Mouse (Mus musculus): ENCODE results near the gene Olfr69. TPM values are rescaled to one million over a fixed set of nuclear protein-coding genes. Genes with fewer than 3 reads are reported as not detected.
"Not testable (repeated sequence)": the region's sequence is repeated elsewhere in the genome, so short reads cannot be mapped to it uniquely, and the experiment has no call there.

The Olfr69 gene
- polyA plus RNA-seq, 1 experiment: not detected

- not testable (repeated sequence) for H3K27ac ChIP-seq (replicated peaks; ENCODE audit: low read depth, low read length); H3K4me3 ChIP-seq (ENCODE audit: insufficient read depth, low read depth, low read length); H3K4me1 ChIP-seq (ENCODE audit: control insufficient read depth, insufficient read depth, insufficient read length, low read length)
These were observed 6.3 kb upstream of the Olfr69 start for GRCm38 (mm10) chr7:103777652-103778051.

GRCm38 (mm10) chr7:103767687-103768086 lies 3.7 kb downstream of the Olfr69 start:
- not testable (repeated sequence) for H3K4me1 ChIP-seq (ENCODE audit: control insufficient read depth, insufficient read depth, insufficient read length, low read length); H3K4me3 ChIP-seq (ENCODE audit: insufficient read depth, low read depth, low read length)

GRCm38 (mm10) chr7:103762212-103762611 lies 9.2 kb downstream of the Olfr69 start:
- not testable (repeated sequence) for H3K4me1 ChIP-seq (ENCODE audit: control insufficient read depth, insufficient read depth, insufficient read length, low read length); H3K4me3 ChIP-seq (ENCODE audit: insufficient read depth, low read depth, low read length); H3K27ac ChIP-seq (replicated peaks; ENCODE audit: low read depth, low read length)

More at GRCm38 (mm10) chr7:103767687-103768086, 3.7 kb downstream of the Olfr69 start:
- not testable (repeated sequence) for H3K27ac ChIP-seq (replicated peaks; ENCODE audit: low read depth, low read length)

- Histone ChIP-seq H3K4me1 (ENCODE audit: control insufficient read depth, insufficient read depth, insufficient read length, low read length) (no peaks in the 10 kb centered on the region), H3K4me3 (ENCODE audit: insufficient read depth, low read depth, low read length) (no peak within 1 kb of the TSS), H3K27ac (replicated peaks; ENCODE audit: low read depth, low read length) (no peak within 1 kb of the TSS)
These were observed 14.2 kb downstream of the Olfr69 start, which contains the start of gene Olfr630 for GRCm38 (mm10) chr7:103757233-103757632. Gene Olfr630 (minus strand): TSS chr7:103757333.

GRCm38 (mm10) chr7:103744843-103745242 lies 26.6 kb downstream of the Olfr69 start, which contains the start of gene Olfr629:
Gene Olfr629 (minus strand): TSS chr7:103744943.
- Histone ChIP-seq H3K4me1 (ENCODE audit: control insufficient read depth, insufficient read depth, insufficient read length, low read length) (no peaks in the 10 kb centered on the region), H3K4me3 (ENCODE audit: insufficient read depth, low read depth, low read length) (no peak within 1 kb of the TSS), H3K27ac (replicated peaks; ENCODE audit: low read depth, low read length) (no peak within 1 kb of the TSS)

- Histone ChIP-seq H3K4me3 (ENCODE audit: insufficient read depth, low read depth, low read length) (no peak within 1 kb of the TSS), H3K4me1 (ENCODE audit: control insufficient read depth, insufficient read depth, insufficient read length, low read length) (no peaks in the 10 kb centered on the region), H3K27ac (replicated peaks; ENCODE audit: low read depth, low read length) (no peak within 1 kb of the TSS)
These were observed 41.3 kb downstream of the Olfr69 start, which contains the start of gene Olfr628 for GRCm38 (mm10) chr7:103730074-103730473. Gene Olfr628 (plus strand): TSS chr7:103730374.

- not testable (repeated sequence) for H3K4me3 ChIP-seq (ENCODE audit: insufficient read depth, low read depth, low read length); H3K4me1 ChIP-seq (ENCODE audit: control insufficient read depth, insufficient read depth, insufficient read length, low read length); H3K27ac ChIP-seq (replicated peaks; ENCODE audit: low read depth, low read length)
These were observed 55.0 kb downstream of the Olfr69 start for GRCm38 (mm10) chr7:103716398-103716797.

Other genes with a start within 250 kb of the Olfr69 start
- not detected in 2 replicates for gene Olfr612, start 228.9 kb downstream of the Olfr69 start, polyA plus RNA-seq (2012; ENCODE audit: insufficient read depth, insufficient read length, missing spikeins)
- not detected in 2 replicates for gene Olfr613, start 223.5 kb downstream of the Olfr69 start, polyA plus RNA-seq (2012; ENCODE audit: insufficient read depth, insufficient read length, missing spikeins)
- not detected in 2 replicates for gene Olfr615, start 215.5 kb downstream of the Olfr69 start, polyA plus RNA-seq (2012; ENCODE audit: insufficient read depth, insufficient read length, missing spikeins)
- not detected in 2 replicates for gene Olfr616, start 202.5 kb downstream of the Olfr69 start, polyA plus RNA-seq (2012; ENCODE audit: insufficient read depth, insufficient read length, missing spikeins)
- gene Olfr617, start 198.5 kb downstream of the Olfr69 start, polyA plus RNA-seq (2012; ENCODE audit: insufficient read depth, insufficient read length, missing spikeins): not detected in 2 replicates
- not detected in 2 replicates for gene Olfr618, start 181.5 kb downstream of the Olfr69 start, polyA plus RNA-seq (2012; ENCODE audit: insufficient read depth, insufficient read length, missing spikeins)
- not detected in 2 replicates for gene Olfr619, start 171.0 kb downstream of the Olfr69 start, polyA plus RNA-seq (2012; ENCODE audit: insufficient read depth, insufficient read length, missing spikeins)
- not detected in 2 replicates for gene Olfr620, start 159.1 kb downstream of the Olfr69 start, polyA plus RNA-seq (2012; ENCODE audit: insufficient read depth, insufficient read length, missing spikeins)
- not detected in 2 replicates for gene Olfr622, start 128.9 kb downstream of the Olfr69 start, polyA plus RNA-seq (2012; ENCODE audit: insufficient read depth, insufficient read length, missing spikeins)
- not detected in 2 replicates for gene Olfr623, start 107.9 kb downstream of the Olfr69 start, polyA plus RNA-seq (2012; ENCODE audit: insufficient read depth, insufficient read length, missing spikeins)
- not detected in 2 replicates for gene Olfr624, start 100.4 kb downstream of the Olfr69 start, polyA plus RNA-seq (2012; ENCODE audit: insufficient read depth, insufficient read length, missing spikeins)
- gene Olfr625-ps1, start 88.9 kb downstream of the Olfr69 start, polyA plus RNA-seq (2012; ENCODE audit: insufficient read depth, insufficient read length, missing spikeins): not detected in 2 replicates
- not detected in 2 replicates for gene Olfr243, start 56.9 kb downstream of the Olfr69 start, polyA plus RNA-seq (2012; ENCODE audit: insufficient read depth, insufficient read length, missing spikeins)
- not detected in 2 replicates for gene Olfr628, start 41.2 kb downstream of the Olfr69 start, polyA plus RNA-seq (2012; ENCODE audit: insufficient read depth, insufficient read length, missing spikeins)
- gene Olfr629, start 26.7 kb downstream of the Olfr69 start, polyA plus RNA-seq (2012; ENCODE audit: insufficient read depth, insufficient read length, missing spikeins): not detected in 2 replicates
- not detected in 2 replicates for gene Olfr630, start 14.3 kb downstream of the Olfr69 start, polyA plus RNA-seq (2012; ENCODE audit: insufficient read depth, insufficient read length, missing spikeins)
- gene Olfr68, start 8.1 kb upstream of the Olfr69 start, polyA plus RNA-seq (2012; ENCODE audit: insufficient read depth, insufficient read length, missing spikeins): not detected in 2 replicates
- gene Olfr67, start 20.2 kb upstream of the Olfr69 start, polyA plus RNA-seq (2012; ENCODE audit: insufficient read depth, insufficient read length, missing spikeins): not detected in 2 replicates
- gene Hbb-bt, start 42.4 kb upstream of the Olfr69 start, polyA plus RNA-seq (2012; ENCODE audit: insufficient read depth, insufficient read length, missing spikeins): 87.6 and 749 TPM in 2 replicates
- gene Hbb-bs, start 56.5 kb upstream of the Olfr69 start, polyA plus RNA-seq (2012; ENCODE audit: insufficient read depth, insufficient read length, missing spikeins): 880 and 4,613 TPM in 2 replicates
- not detected in 2 replicates for gene Hbb-bh2, start 68.9 kb upstream of the Olfr69 start, polyA plus RNA-seq (2012; ENCODE audit: insufficient read depth, insufficient read length, missing spikeins)
- not detected in 2 replicates for gene Hbb-bh1, start 71.6 kb upstream of the Olfr69 start, polyA plus RNA-seq (2012; ENCODE audit: insufficient read depth, insufficient read length, missing spikeins)
- not detected in 2 replicates for gene Hbb-y, start 81.6 kb upstream of the Olfr69 start, polyA plus RNA-seq (2012; ENCODE audit: insufficient read depth, insufficient read length, missing spikeins)
- gene Olfr66, start 114.7 kb upstream of the Olfr69 start, polyA plus RNA-seq (2012; ENCODE audit: insufficient read depth, insufficient read length, missing spikeins): not detected in 2 replicates
- gene Olfr64, start 122.9 kb upstream of the Olfr69 start, polyA plus RNA-seq (2012; ENCODE audit: insufficient read depth, insufficient read length, missing spikeins): not detected in 2 replicates
- gene Olfr65, start 131.9 kb upstream of the Olfr69 start, polyA plus RNA-seq (2012; ENCODE audit: insufficient read depth, insufficient read length, missing spikeins): not detected in 2 replicates
- not detected in 2 replicates for gene Olfr631, start 157.2 kb upstream of the Olfr69 start, polyA plus RNA-seq (2012; ENCODE audit: insufficient read depth, insufficient read length, missing spikeins)
- gene Olfr632, start 162.8 kb upstream of the Olfr69 start, polyA plus RNA-seq (2012; ENCODE audit: insufficient read depth, insufficient read length, missing spikeins): not detected in 2 replicates
- not detected in 2 replicates for gene Olfr633, start 172.8 kb upstream of the Olfr69 start, polyA plus RNA-seq (2012; ENCODE audit: insufficient read depth, insufficient read length, missing spikeins)
- not detected in 2 replicates for gene Olfr635, start 199.6 kb upstream of the Olfr69 start, polyA plus RNA-seq (2012; ENCODE audit: insufficient read depth, insufficient read length, missing spikeins)
- not detected in 2 replicates for gene Olfr638, start 227.2 kb upstream of the Olfr69 start, polyA plus RNA-seq (2012; ENCODE audit: insufficient read depth, insufficient read length, missing spikeins)
- gene Olfr639, start 245.7 kb upstream of the Olfr69 start, polyA plus RNA-seq (2012; ENCODE audit: insufficient read depth, insufficient read length, missing spikeins): not detected in 2 replicates

All from brown adipose tissue, adult 24 weeks (tissue).